Mouse (Mus musculus): Measurements from ENCODE around the gene Gm4985. TPM values are rescaled to one million over a fixed set of nuclear protein-coding genes. Genes with fewer than 3 reads are reported as not detected.
"Not testable (repeated sequence)": the region's sequence is repeated elsewhere in the genome, so short reads cannot be mapped to it uniquely, and the experiment has no call there.

Gm4985 gene
- not detected in 2 replicates for polyA plus RNA-seq (2015; fragmentation: Nextera tagmentation; extraction: Ambion mirVana)

DNA sequence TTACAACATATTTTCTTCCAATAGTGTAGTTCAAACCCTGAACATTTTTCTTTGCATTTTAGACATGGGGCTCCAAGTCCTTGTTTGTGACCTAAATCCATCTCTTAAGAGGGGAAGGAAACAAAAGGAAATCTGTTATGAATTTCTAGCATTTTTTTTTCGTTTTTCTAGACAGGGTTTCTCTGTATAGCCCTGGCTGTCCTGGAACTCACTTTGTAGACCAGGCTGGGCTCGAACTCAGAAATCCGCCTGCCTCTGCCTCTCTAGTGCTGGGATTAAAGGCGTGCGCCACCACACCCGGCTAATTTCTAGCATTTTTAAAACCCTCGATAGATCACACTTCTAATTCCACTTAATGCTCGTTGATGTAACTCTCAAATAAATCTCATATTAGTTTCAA, at the start of gene Gm4985:
TSS of gene Gm4985 (minus strand) at position 101 of the 400 bp plus-strand sequence.
- not testable (repeated sequence) for H3K4me2 ChIP-seq (replicated peaks); H3K9ac ChIP-seq; H3K4me1 ChIP-seq; H3K27me3 ChIP-seq; ATAC-seq (ENCODE audit: low FRiP score, low read depth); H3K4me3 ChIP-seq; H3K36me3 ChIP-seq; H3K9me3 ChIP-seq; H3K27ac ChIP-seq
- WGBS, result 84% methylated on average over 8 of the region's 8 CpGs

DNA sequence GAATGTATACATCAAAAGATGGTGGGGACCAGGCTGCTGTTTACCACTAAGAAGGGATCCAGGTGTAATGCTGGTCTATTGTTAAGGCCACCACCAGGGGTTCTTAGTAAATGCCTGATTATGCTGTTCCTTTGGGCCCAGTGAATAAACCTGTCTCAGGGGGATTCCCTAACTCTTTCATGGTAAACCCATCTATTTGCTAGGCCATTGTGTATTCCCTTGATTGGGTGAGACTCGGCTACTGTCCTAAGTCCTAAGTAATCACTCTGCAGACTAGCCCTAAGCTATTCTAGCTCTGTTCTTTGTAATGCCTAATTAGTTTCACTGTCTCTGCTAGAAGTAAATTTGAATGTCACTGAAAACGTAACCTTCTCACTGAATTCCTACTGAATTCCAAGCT, 4.6 kb downstream of the Gm4985 start:
- H3K4me1 ChIP-seq, result no peaks in the 10 kb centered on the region
- H3K4me2 ChIP-seq (replicated peaks), result no peak overlapping the region
- H3K27me3 ChIP-seq, result no peaks in the 10 kb centered on the region
- no peaks in the 10 kb centered on the region for H3K36me3 ChIP-seq
- H3K4me3 ChIP-seq, result no peak overlapping the region
- no peak overlapping the region for H3K9ac ChIP-seq
- H3K27ac ChIP-seq, result no peak overlapping the region
- ATAC-seq (ENCODE audit: low FRiP score, low read depth), result no peak
- WGBS, result 74% methylated on average over 2 of the region's 2 CpGs
- H3K9me3 ChIP-seq, result 0 out of 2 replicates have a peak, but pooled peaks cover 4% of the 10 kb centered on the region

Small RNAs within 50 kb of the gene (microRNA-seq; reads per million reads assigned to microRNA genes)
- gene Gm25299, result not detected

Other genes with a start within 250 kb of the Gm4985 start
- not detected in 2 replicates for gene Gm4907, start 76.4 kb downstream of the Gm4985 start, polyA plus RNA-seq (2015; fragmentation: Nextera tagmentation; extraction: Ambion mirVana)

All from limb, embryonic 13.5 days (tissue).